Mouse (Mus musculus) Patski (cell line): ENCODE results near the gene Ntm. TPM values are rescaled to one million over a fixed set of nuclear protein-coding genes. Genes with fewer than 3 reads are reported as not detected.

ENCODE experiments used
- ATAC-seq: fragments of 100-300 bp; one replicate; pipeline ENCODE4 v1.8.0; 2021
- CTCF ChIA-PET: fragments of 350-600 bp; sonication (Branson Sonifier 250); formaldehyde crosslinking; loops from one replicate; lab custom pipeline; 2022; ENCODE audit warnings: inconsistent platforms; lab: Charles Lee
- POLR2A ChIA-PET: fragments of 350-600 bp; sonication (Branson Sonifier 250); formaldehyde crosslinking; loops from one replicate; lab custom pipeline; 2022; ENCODE audit warnings: antibody characterized with exemption, inconsistent platforms; lab: Charles Lee
- DNase-seq: peaks from one replicate; pipeline ENCODE4 v3.0.0-alpha.2; 2011; ENCODE audit warnings: low read depth, low spot score
- H3K27me3 ChIP-seq: fragments of 371-371 bp; one replicate; pipeline ENCODE4 v1.5.1; 2021
- CTCF ChIP-seq: fragments of 100-300 bp; IDR thresholded peaks from one replicate; pipeline ENCODE4 v1.5.1; 2021
- in situ Hi-C: fragments of 300-500 bp; cut with MboI; formaldehyde crosslinking; loops from 3 replicates; pipeline ENCODE4 v1.11.1; 2018; ENCODE audit warnings: low pct_unique_long_range_greater_than_20kb, mixed read lengths
- polyA plus RNA-seq: library from polyadenylated mRNA; unstranded; gene quantifications from one replicate; pipeline ENCODE4 v1.2.3, GENCODE M21; 2021

Ntm gene
- polyA plus RNA-seq, 1 experiment from 2014 or later, result 13.4 TPM

GRCm38 (mm10) chr9:29117561-29118112, 845.3 kb downstream of the Ntm start:
- POLR2A ChIA-PET, result no interaction called here
- in situ Hi-C loops, result no loop called here
- peak; percentile 77 for DNase-seq
- CTCF ChIA-PET, result interaction anchor here (0.8 to 1.2 kb wide), 2 partner anchors 13 to 59 kb away, joined by 3 read pairs; no protein-coding TSS in a partner anchor
- ATAC-seq, result peak; percentile 99
- H3K27me3 ChIP-seq, result no peaks in the 10 kb centered on the region
- no peak for TF ChIP-seq CTCF

- DNase-seq (no peak), ATAC-seq (no peak)
- TF ChIP-seq CTCF, result no peak
- POLR2A ChIA-PET, result no interaction called here
- in situ Hi-C loops, result no loop called here
- CTCF ChIA-PET, result no interaction called here
- H3K27me3 ChIP-seq, result no peaks in the 10 kb centered on the region
Measured at GRCm38 (mm10) chr9:29115337-29115736, 847.6 kb downstream of the Ntm start.

- ATAC-seq, result no peak
- POLR2A ChIA-PET, result interaction anchor here (0.7 kb wide), 1 partner anchor 369 kb away, joined by 4 read pairs; no protein-coding TSS in a partner anchor
Measured at GRCm38 (mm10) chr9:29106771-29107170, 856.2 kb downstream of the Ntm start.

GRCm38 (mm10) chr9:29104442-29104841, 858.5 kb downstream of the Ntm start:
- no peak for TF ChIP-seq CTCF
- ChIA-PET CTCF (interaction anchor here (1.3 kb wide), 1 partner anchor 14 kb away, joined by 3 read pairs; no protein-coding TSS in a partner anchor), POLR2A (no interaction called here)
- no peak for ATAC-seq
- in situ Hi-C loops, result no loop called here
- H3K27me3 ChIP-seq, result no peaks in the 10 kb centered on the region
- no peak for DNase-seq

More at GRCm38 (mm10) chr9:29106771-29107170, 856.2 kb downstream of the Ntm start:
- H3K27me3 ChIP-seq, result no peaks in the 10 kb centered on the region
- in situ Hi-C loops, result no loop called here
- no peak for TF ChIP-seq CTCF
- CTCF ChIA-PET, result no interaction called here
- no peak for DNase-seq

GRCm38 (mm10) chr9:29103993-29104392, 858.9 kb downstream of the Ntm start:
- no peak for TF ChIP-seq CTCF
- no peak for ATAC-seq
- POLR2A ChIA-PET, result no interaction called here
- no peak for DNase-seq
- CTCF ChIA-PET, result interaction anchor here (1.3 kb wide), 1 partner anchor 14 kb away, joined by 3 read pairs; no protein-coding TSS in a partner anchor
- H3K27me3 ChIP-seq, result no peaks in the 10 kb centered on the region
- in situ Hi-C loops, result no loop called here

- no peak for TF ChIP-seq CTCF
- H3K27me3 ChIP-seq, result no peaks in the 10 kb centered on the region
- no peak for DNase-seq
- no peak for ATAC-seq
- ChIA-PET CTCF (no interaction called here), POLR2A (no interaction called here)
- in situ Hi-C loops, result no loop called here
Measured at GRCm38 (mm10) chr9:29100624-29101023, 862.3 kb downstream of the Ntm start.

- no peak for TF ChIP-seq CTCF
- ATAC-seq, result peak; percentile 92
- in situ Hi-C loops, result no loop called here
- no peaks in the 10 kb centered on the region for H3K27me3 ChIP-seq
- DNase-seq, result no peak
- CTCF ChIA-PET, result interaction anchor here (1.2 kb wide), 1 partner anchor 15 kb away, joined by 3 read pairs; no protein-coding TSS in a partner anchor
- POLR2A ChIA-PET, result no interaction called here
Measured at GRCm38 (mm10) chr9:29092443-29092842, 870.5 kb downstream of the Ntm start.

- POLR2A ChIA-PET, result no interaction called here
- CTCF ChIA-PET, result no interaction called here
- no peak for DNase-seq
- TF ChIP-seq CTCF, result no peak
- no peaks in the 10 kb centered on the region for H3K27me3 ChIP-seq
- in situ Hi-C loops, result no loop called here
- ATAC-seq, result no peak
Measured at GRCm38 (mm10) chr9:29088657-29089056, 874.3 kb downstream of the Ntm start.

GRCm38 (mm10) chr9:29087656-29088055, 875.3 kb downstream of the Ntm start:
- ChIA-PET CTCF (no interaction called here), POLR2A (no interaction called here)
- H3K27me3 ChIP-seq, result no peaks in the 10 kb centered on the region
- ATAC-seq (no peak), DNase-seq (no peak)
- in situ Hi-C loops, result no loop called here
- TF ChIP-seq CTCF, result no peak

- in situ Hi-C loops, result no loop called here
- no peak for TF ChIP-seq CTCF
- no peaks in the 10 kb centered on the region for H3K27me3 ChIP-seq
- ChIA-PET POLR2A (no interaction called here), CTCF (no interaction called here)
- DNase-seq, result no peak
- ATAC-seq, result no peak
Measured at GRCm38 (mm10) chr9:29087171-29087570, 875.8 kb downstream of the Ntm start.

- in situ Hi-C loops, result no loop called here
- ChIA-PET CTCF (no interaction called here), POLR2A (interaction anchor here (0.5 kb wide), 1 partner anchor 1694 kb away, joined by 4 read pairs; no protein-coding TSS in a partner anchor)
Measured at GRCm38 (mm10) chr9:29075924-29076577, 886.9 kb downstream of the Ntm start.

More at GRCm38 (mm10) chr9:29075924-29076577, 886.9 kb downstream of the Ntm start:
- ATAC-seq (no peak), DNase-seq (no peak)
- no peak for TF ChIP-seq CTCF
- H3K27me3 ChIP-seq, result peaks cover 10% of the 10 kb centered on the region
